Mouse (Mus musculus) layer of hippocampus, postnatal 36 days (tissue): ENCODE results near the gene Lonp1. TPM values are rescaled to one million over a fixed set of nuclear protein-coding genes. Genes with fewer than 3 reads are reported as not detected.
"Not testable (repeated sequence)": the region's sequence is repeated elsewhere in the genome, so short reads cannot be mapped to it uniquely, and the experiment has no call there.

ENCODE experiments used
- DNase-seq, 2 experiments: peaks; one replicate each; pipeline ENCODE4 v3.0.0; 2022
- total RNA-seq, 2 experiments: library from RNA; stranded (reverse); gene quantifications; 2 replicates each; pipeline ENCODE4 v1.2.3; 2021

Lonp1 gene
- total RNA-seq, 2 experiments from 2014 or later, result 58.7 to 59.4 TPM

GRCm38 (mm10) chr17:56625495-56625894, 1.2 kb downstream of the Lonp1 start:
- DNase-seq, result no peak

DNA sequence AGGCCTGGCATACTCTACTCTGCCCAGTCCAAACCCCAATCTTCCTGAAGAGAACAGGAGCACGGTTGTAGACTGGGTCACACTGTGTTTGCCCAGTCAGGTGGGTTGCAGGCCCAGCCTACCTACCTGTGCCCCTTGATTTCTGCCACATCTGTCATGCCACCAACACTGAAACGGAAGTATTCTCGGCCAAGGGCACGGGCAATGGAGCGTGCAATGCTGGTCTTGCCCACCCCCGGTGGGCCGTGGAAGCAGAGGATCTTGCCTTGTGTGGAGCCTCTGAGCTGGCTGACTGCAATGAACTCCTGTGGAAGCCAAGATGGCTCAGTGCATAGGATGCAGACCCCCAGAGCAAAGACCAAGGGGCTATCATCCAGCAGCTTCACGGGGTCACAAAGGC, 9.1 kb downstream of the Lonp1 start:
- no peak for DNase-seq

DNA sequence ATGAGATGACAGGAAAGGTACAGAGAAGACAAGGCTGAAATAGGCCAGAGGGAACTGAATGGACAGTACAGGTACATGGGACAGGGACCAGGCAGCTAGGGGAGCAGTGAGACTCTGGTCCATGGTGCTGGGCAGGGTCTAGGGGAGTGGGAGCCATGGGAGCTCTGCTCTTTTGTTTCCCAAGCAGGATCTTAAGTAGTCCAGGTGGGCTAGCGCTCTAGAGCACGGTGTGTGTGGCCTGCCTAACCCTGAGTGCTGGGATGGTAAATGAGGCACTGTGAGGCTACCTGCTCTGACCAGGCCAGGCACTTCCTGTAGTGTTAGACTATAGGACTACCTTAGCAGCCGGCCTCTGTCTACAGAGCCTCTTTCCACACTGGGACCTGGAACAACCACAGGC, 10.0 kb downstream of the Lonp1 start:
- no peak for DNase-seq

- no peak for DNase-seq
Observed at GRCm38 (mm10) chr17:56615792-56616191, 10.9 kb downstream of the Lonp1 start.

- DNase-seq, result no peak
Observed at GRCm38 (mm10) chr17:56615136-56615784, 11.4 kb downstream of the Lonp1 start.

- DNase-seq, result no peak
Observed at GRCm38 (mm10) chr17:56614391-56615135, 12.1 kb downstream of the Lonp1 start.

GRCm38 (mm10) chr17:56613893-56614292, 12.8 kb downstream of the Lonp1 start:
- not testable (repeated sequence) for DNase-seq

DNA sequence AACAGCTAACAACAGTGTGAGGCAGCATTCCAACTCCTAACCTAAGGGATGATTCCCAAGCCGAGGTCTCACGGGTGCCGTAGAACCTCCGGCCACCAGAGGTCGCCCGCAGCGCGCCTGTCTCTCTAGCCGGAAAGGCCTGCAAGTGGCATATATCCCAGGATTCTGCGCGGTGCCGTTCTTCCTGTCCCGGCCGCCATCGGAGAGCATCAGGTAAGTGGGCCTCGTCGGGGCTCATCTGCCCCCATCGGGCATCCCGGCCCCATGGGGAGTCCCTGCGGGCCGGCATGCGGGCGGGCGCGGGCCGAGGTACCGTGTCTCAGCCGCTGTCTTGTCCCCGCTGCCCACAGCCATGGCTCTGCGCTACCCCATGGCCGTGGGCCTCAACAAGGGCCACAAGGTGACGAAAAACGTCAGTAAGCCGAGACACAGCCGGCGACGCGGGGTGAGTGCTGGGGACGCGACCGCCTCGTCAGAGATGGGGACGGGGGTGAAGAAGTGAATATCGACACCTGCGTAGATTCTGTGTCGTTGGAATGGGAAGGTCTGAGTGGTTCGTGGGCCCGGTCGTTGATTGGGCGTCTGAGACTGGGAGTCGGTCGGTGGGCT, 13.3 kb downstream of the Lonp1 start, which contains the start of gene Rpl36:
TSS of gene Rpl36 (plus strand) at position 181 of the 609 bp plus-strand sequence.
- peak; percentile 95 to 96 for DNase-seq

DNA sequence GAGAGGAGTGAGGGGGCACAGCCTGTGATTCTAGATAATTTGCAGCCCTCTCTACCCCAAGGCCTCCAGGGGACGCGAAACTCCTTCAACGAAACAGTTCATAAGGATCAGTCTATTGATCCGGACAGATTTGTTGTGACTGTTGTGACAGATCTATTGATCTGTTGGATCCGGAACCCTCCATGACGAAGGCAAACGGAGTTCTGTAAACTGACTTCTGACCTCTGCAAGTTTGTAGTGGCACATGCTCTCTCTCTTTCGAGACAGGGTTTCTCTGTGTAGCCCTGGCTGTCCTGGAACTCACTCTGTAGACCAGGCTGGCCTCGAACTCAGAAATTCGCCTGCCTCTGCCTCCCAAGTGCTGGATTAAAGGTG, 14.1 kb downstream of the Lonp1 start:
- DNase-seq, result not testable (repeated sequence)

- DNase-seq, result no peak
Observed at GRCm38 (mm10) chr17:56611861-56612564, 14.7 kb downstream of the Lonp1 start.

GRCm38 (mm10) chr17:56611323-56611722, 15.4 kb downstream of the Lonp1 start:
- DNase-seq, result no peak

DNA sequence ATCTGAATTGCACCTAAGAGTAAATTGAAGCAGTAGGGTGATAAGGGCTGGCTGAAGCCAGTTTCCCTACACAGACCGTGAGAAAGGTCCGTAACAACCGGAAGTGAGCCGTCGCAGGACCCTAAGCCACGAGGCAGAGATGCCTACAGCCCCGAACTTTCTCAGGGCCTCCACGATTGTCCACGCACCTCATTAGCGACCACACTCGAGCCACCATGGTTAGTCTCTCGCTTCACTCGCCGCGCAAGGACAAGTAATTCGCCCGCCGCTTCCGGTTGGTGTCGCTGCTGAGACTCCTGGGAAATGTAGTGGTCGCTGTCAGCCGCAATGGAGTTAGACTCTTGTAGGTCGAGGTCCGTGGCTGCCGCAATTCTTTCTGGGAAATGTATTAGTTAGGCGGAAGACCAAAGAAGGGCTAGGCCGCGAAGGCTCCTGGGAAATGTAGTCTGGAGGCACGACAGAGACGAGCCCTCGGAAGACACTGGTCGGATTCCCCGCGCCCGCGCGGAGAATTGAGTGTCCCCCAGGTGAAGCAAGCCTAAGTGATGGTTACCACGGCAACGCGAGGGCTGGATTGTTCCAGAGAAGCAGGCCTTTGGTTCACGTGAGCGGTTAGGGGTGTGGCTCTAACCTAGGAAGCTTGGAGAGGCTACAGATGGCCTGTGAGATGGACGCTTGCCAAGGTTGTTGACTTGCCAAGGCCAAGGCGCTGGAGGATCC, 17.1 kb downstream of the Lonp1 start, which contains the start of gene 2410015M20Rik:
TSS of gene 2410015M20Rik (minus strand) at position 320 of the 720 bp plus-strand sequence.
- peak; percentile 95 for DNase-seq

- no peak for DNase-seq
Observed at GRCm38 (mm10) chr17:56608699-56609098, 18.0 kb downstream of the Lonp1 start.

DNA sequence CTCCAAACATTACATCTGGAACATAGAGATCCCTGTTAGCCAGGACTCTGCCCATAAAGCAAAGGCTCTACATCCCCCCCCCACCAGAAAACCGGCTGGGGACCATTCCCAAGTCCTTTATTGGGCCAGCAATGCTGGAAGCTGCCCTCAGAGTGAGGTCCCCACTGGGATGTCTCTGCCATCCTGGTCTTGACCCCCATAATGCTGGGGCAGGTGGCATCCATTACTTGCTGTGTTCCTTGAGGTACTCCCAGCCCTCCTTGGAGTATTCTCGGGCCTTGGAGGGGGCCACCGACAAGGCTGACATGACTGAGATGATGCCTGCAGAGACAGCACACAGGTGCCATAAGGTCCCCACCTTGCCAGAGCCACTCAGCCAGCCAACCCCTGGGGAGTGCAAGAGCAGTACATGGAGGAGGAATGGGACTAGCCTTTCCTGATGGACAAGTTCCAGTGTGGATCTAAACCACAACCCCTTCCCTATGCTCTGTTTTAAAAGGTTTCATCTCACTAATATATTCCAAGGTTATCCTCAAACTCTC, 19.1 kb downstream of the Lonp1 start:
- no peak for DNase-seq

DNA sequence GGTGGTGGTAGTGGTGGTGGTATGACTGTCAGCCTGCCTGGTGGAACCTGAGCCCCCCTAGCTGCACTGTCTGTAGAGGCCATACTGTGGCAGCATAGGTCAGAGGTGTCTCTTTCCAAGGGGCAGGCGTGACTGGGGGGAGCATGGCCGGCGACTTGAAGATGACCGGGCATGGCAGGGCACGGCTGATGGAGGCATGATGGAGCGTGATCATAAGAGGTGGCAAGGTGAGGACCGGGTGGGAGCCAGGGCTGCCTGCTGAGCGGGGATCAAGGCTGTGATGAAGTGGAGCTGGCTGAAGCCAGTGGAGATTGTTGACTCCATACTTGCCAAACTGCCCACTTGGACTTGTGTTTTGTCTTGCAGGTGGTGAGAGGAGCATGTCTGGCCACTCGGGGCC, 21.3 kb downstream of the Lonp1 start:
- no peak for DNase-seq

- DNase-seq, result no peak
Observed at GRCm38 (mm10) chr17:56604422-56604821, 22.3 kb downstream of the Lonp1 start.

DNA sequence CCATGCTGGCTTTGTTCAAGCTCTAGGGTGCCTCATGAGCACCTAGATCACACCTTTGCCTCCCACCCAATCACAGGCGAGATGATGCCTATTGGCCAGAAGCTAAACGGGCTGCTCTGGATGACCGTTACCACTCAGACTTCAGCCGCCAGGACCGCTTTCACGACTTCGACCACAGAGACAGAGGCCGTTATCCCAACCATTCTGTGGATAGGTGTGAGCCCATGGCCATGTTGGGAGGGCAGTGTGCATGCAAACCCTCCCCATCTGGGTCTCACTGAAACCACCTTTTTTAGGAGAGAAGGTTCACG, 22.7 kb downstream of the Lonp1 start:
- no peak for DNase-seq

GRCm38 (mm10) chr17:56603186-56604069, 23.3 kb downstream of the Lonp1 start:
- DNase-seq, result no peak

- DNase-seq, result no peak
Observed at GRCm38 (mm10) chr17:56593527-56594271, 33.0 kb downstream of the Lonp1 start.

DNA sequence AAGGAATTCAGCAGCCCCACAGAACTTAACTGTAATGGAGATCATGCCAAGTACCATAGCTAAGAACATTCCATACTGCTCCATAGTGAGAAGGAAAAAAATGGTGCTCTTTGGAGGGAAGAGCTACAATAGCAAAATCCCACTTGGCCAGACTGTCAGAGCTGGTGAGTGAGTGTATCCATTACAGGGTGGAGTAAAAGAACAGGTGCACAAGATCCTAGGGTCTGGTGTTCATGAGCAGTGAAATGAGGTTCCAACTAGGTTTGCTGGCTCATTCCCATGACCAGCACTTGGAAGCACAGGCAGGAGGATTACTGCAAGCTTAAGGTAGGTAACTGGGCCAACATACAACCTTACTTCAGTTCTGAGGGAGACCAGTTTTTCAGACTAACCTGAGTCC, 34.1 kb downstream of the Lonp1 start:
- no peak for DNase-seq
